Mouse (Mus musculus) G1E (cell line): ENCODE results near the gene Clasp1. TPM values are rescaled to one million over a fixed set of nuclear protein-coding genes. Genes with fewer than 3 reads are reported as not detected.

Experiments used
- ATAC-seq: 2 replicates; pipeline ENCODE4 v1.8.0; 2016; ENCODE audit warnings: mild to moderate bottlenecking; ENCODE audit not compliant: insufficient number of reproducible peaks, poor library complexity, low FRiP score, severe bottlenecking; ENCODE audit errors: extremely low read depth
- DNase-seq: peaks from one replicate; pipeline ENCODE4 v3.0.0; 2012; ENCODE audit warnings: low spot score
- H3K27me3 ChIP-seq: 2 replicates; pipeline ENCODE4 v1.6.1; 2012; ENCODE audit warnings: mild to moderate bottlenecking, low read length, inconsistent platforms; ENCODE audit not compliant: insufficient read depth
- H3K36me3 ChIP-seq: replicated peaks from 2 replicates; pipeline ENCODE3; 2012; ENCODE audit warnings: mild to moderate bottlenecking, inconsistent platforms
- H3K4me1 ChIP-seq: 2 replicates; pipeline ENCODE4 v1.6.1; 2012; ENCODE audit warnings: low read depth, low read length, inconsistent platforms, mixed read lengths; ENCODE audit not compliant: insufficient read depth
- H3K4me3 ChIP-seq: 2 replicates; pipeline ENCODE4 v1.5.1; 2012; ENCODE audit warnings: low read depth, mild to moderate bottlenecking, inconsistent platforms, low read length, moderate library complexity, mixed read lengths
- H3K9me3 ChIP-seq: replicated peaks from 2 replicates; pipeline ENCODE4 v1.6.1; 2012; ENCODE audit warnings: inconsistent platforms
- CTCF ChIP-seq: IDR thresholded peaks from 2 replicates; pipeline ENCODE4 v1.5.1; 2012; ENCODE audit warnings: low read depth, low read length, inconsistent platforms, mixed read lengths
- GATA1 ChIP-seq: IDR thresholded peaks from 2 replicates; pipeline ENCODE4 v1.6.1; 2012; ENCODE audit warnings: borderline replicate concordance, low read length, inconsistent platforms, mixed read lengths
- GATA2 ChIP-seq: IDR thresholded peaks from 2 replicates; pipeline ENCODE4 v1.6.1; 2012; ENCODE audit warnings: low read depth, low read length, inconsistent platforms, borderline replicate concordance
- POLR2AphosphoS5 ChIP-seq: IDR thresholded peaks from 2 replicates; pipeline ENCODE4 v1.6.1; 2012; ENCODE audit warnings: low read depth, low read length, inconsistent platforms; ENCODE audit not compliant: insufficient replicate concordance
- TAL1 ChIP-seq: conservative IDR thresholded peaks from 2 replicates; pipeline ENCODE4 v1.6.1; 2012; ENCODE audit warnings: low read depth, low read length, inconsistent platforms, mixed read lengths
- polyA plus RNA-seq: library from polyadenylated mRNA; stranded (reverse); fragments of >175 nt; gene quantifications from 2 replicates; pipeline ENCODE4 v1.2.3, GENCODE M21; 2012
- total RNA-seq, 2 experiments: library from RNA; stranded (forward) in 1 of 2; stranded (reverse) in 1 of 2; fragments of 200-1000 nt in 1 of 2; fragments of >200 nt in 1 of 2; fragmentation: Nextera tagmentation in 1 of 2; gene quantifications; 2 replicates each; pipeline ENCODE4 v1.2.3; 2014 to 2017

Gene Clasp1
- total and polyA plus RNA-seq, 3 experiments, result 39.6 to 86.9 (median 51.2) TPM

- ATAC-seq, result no peak
- TF ChIP-seq GATA2 (no peak), CTCF (no peak), GATA1 (no peak), TAL1 (no peak), POLR2AphosphoS5 (no peak)
- no peak for DNase-seq
- Histone ChIP-seq H3K4me1 (peaks cover 15% of the 10 kb centered on the region), H3K27me3 (no peaks in the 10 kb centered on the region), H3K4me3 (no peak overlapping the region), H3K36me3 (peaks cover 69% of the 10 kb centered on the region), H3K9me3 (no peaks in the 10 kb centered on the region)
Measured at GRCm38 (mm10) chr1:118428354-118429084, 39.7 kb downstream of the Clasp1 start.

GRCm38 (mm10) chr1:118431548-118431947, 42.7 kb downstream of the Clasp1 start:
- Histone ChIP-seq H3K27me3 (no peaks in the 10 kb centered on the region), H3K4me1 (peaks cover 13% of the 10 kb centered on the region), H3K36me3 (peaks cover 58% of the 10 kb centered on the region), H3K9me3 (no peaks in the 10 kb centered on the region), H3K4me3 (no peak overlapping the region)
- DNase-seq, result no peak
- no peak for ATAC-seq
- TF ChIP-seq POLR2AphosphoS5, result no peak
- no peak for TF ChIP-seq GATA2
- no peak for TF ChIP-seq TAL1
- TF ChIP-seq CTCF, result no peak
- TF ChIP-seq GATA1, result no peak

GRCm38 (mm10) chr1:118435001-118435473, 46.2 kb downstream of the Clasp1 start:
- Histone ChIP-seq H3K36me3 (peaks cover 53% of the 10 kb centered on the region), H3K4me1 (no peaks in the 10 kb centered on the region; the same call in 1 of the 2 replicates), H3K27me3 (no peaks in the 10 kb centered on the region), H3K9me3 (no peaks in the 10 kb centered on the region), H3K4me3 (no peak overlapping the region)
- ATAC-seq (no peak), DNase-seq (no peak)
- no peak for TF ChIP-seq CTCF
- no peak for TF ChIP-seq POLR2AphosphoS5
- no peak for TF ChIP-seq GATA1
- no peak for TF ChIP-seq GATA2
- no peak for TF ChIP-seq TAL1

- ATAC-seq (no peak), DNase-seq (no peak)
- H3K36me3 ChIP-seq, result peaks cover 60% of the 10 kb centered on the region
- H3K4me3 ChIP-seq, result no peak overlapping the region
- H3K9me3 ChIP-seq, result no peaks in the 10 kb centered on the region
- H3K4me1 ChIP-seq, result no peaks in the 10 kb centered on the region
- no peak for TF ChIP-seq GATA2
- no peak for TF ChIP-seq TAL1
- TF ChIP-seq CTCF, result no peak
- no peak for TF ChIP-seq GATA1
- no peak for TF ChIP-seq POLR2AphosphoS5
- H3K27me3 ChIP-seq, result no peaks in the 10 kb centered on the region
Measured at GRCm38 (mm10) chr1:118437856-118438255, 49.0 kb downstream of the Clasp1 start.

- H3K36me3 ChIP-seq, result peaks cover 59% of the 10 kb centered on the region
- ATAC-seq (no peak), DNase-seq (no peak)
- H3K4me3 ChIP-seq, result no peak overlapping the region
- H3K4me1 ChIP-seq, result no peaks in the 10 kb centered on the region
- TF ChIP-seq POLR2AphosphoS5 (no peak), GATA1 (no peak), GATA2 (no peak), CTCF (no peak), TAL1 (no peak)
- H3K27me3 ChIP-seq, result no peaks in the 10 kb centered on the region
- H3K9me3 ChIP-seq, result no peaks in the 10 kb centered on the region
Measured at GRCm38 (mm10) chr1:118438332-118438731, 49.5 kb downstream of the Clasp1 start.

GRCm38 (mm10) chr1:118440547-118440946, 51.7 kb downstream of the Clasp1 start:
- Histone ChIP-seq H3K4me1 (no peaks in the 10 kb centered on the region), H3K27me3 (no peaks in the 10 kb centered on the region), H3K4me3 (no peak overlapping the region), H3K36me3 (peaks cover 58% of the 10 kb centered on the region), H3K9me3 (no peaks in the 10 kb centered on the region)
- TF ChIP-seq GATA2 (no peak), POLR2AphosphoS5 (no peak)
- ATAC-seq (no peak), DNase-seq (no peak)

GRCm38 (mm10) chr1:118444420-118444819, 55.6 kb downstream of the Clasp1 start:
- ATAC-seq (no peak), DNase-seq (no peak)
- Histone ChIP-seq H3K9me3 (no peaks in the 10 kb centered on the region), H3K4me3 (no peak overlapping the region), H3K36me3 (peaks cover 54% of the 10 kb centered on the region), H3K27me3 (no peaks in the 10 kb centered on the region), H3K4me1 (0 out of 2 replicates have a peak, but pooled peaks cover 2% of the 10 kb centered on the region)
- no peak for TF ChIP-seq GATA1
- TF ChIP-seq CTCF, result no peak
- no peak for TF ChIP-seq TAL1
- no peak for TF ChIP-seq POLR2AphosphoS5
- TF ChIP-seq GATA2, result no peak
